Mouse (Mus musculus): ENCODE results near the gene Ifit2. TPM values are rescaled to one million over a fixed set of nuclear protein-coding genes. Genes with fewer than 3 reads are reported as not detected.

The Ifit2 gene
- total and polyA plus RNA-seq, 2 experiments from 2014 or later, result 8.2 to 11.5 TPM

- no peaks in the 10 kb centered on the region for H3K36me3 ChIP-seq (ENCODE audit: insufficient read depth, low read length)
- H3K9me3 ChIP-seq (ENCODE audit: low read length), result no peaks in the 10 kb centered on the region
- H3K27ac ChIP-seq (ENCODE audit: low read depth, low read length), result no peak overlapping the region
- DNase-seq (ENCODE audit: low spot score) (no peak), ATAC-seq (ENCODE audit: low FRiP score) (no peak)
- TF ChIP-seq CTCF (IDR thresholded peaks at IDR 0.05), result no peak
- H3K27me3 ChIP-seq (ENCODE audit: insufficient read depth, low read length), result no peaks in the 10 kb centered on the region
- peak overlapping the region; percentile 18 for H3K4me2 ChIP-seq (ENCODE audit: low read depth, low read length, poor library complexity, severe bottlenecking)
- WGBS, result 64% methylated on average over 5 of the region's 5 CpGs
- H3K9ac ChIP-seq (replicated peaks; ENCODE audit: low read length, poor library complexity, severe bottlenecking), result no peak overlapping the region
- H3K4me1 ChIP-seq (ENCODE audit: insufficient read depth, low read length), result peaks cover 6% of the 10 kb centered on the region; the same call in 1 of the 2 replicates
- H3K4me3 ChIP-seq (ENCODE audit: low read depth, low read length), result no peak overlapping the region
Observed at GRCm38 (mm10) chr19:34551981-34552380, 1.5 kb downstream of the Ifit2 start.

GRCm38 (mm10) chr19:34553021-34553420 lies 2.5 kb downstream of the Ifit2 start:
- peak overlapping the region; percentile 43 for H3K27ac ChIP-seq (ENCODE audit: low read depth, low read length)
- DNase-seq (ENCODE audit: low spot score) (no peak), ATAC-seq (ENCODE audit: low FRiP score) (no peak)
- peak overlapping the region; percentile 22 for H3K4me2 ChIP-seq (ENCODE audit: low read depth, low read length, poor library complexity, severe bottlenecking)
- no peak overlapping the region for H3K4me3 ChIP-seq (ENCODE audit: low read depth, low read length)
- H3K4me1 ChIP-seq (ENCODE audit: insufficient read depth, low read length), result peaks cover 6% of the 10 kb centered on the region; the same call in 1 of the 2 replicates
- TF ChIP-seq CTCF (IDR thresholded peaks at IDR 0.05), result no peak
- WGBS, result 37% methylated on average over 6 of the region's 6 CpGs
- no peaks in the 10 kb centered on the region for H3K36me3 ChIP-seq (ENCODE audit: insufficient read depth, low read length)
- no peaks in the 10 kb centered on the region for H3K27me3 ChIP-seq (ENCODE audit: insufficient read depth, low read length)
- H3K9ac ChIP-seq (replicated peaks; ENCODE audit: low read length, poor library complexity, severe bottlenecking), result 0 out of 2 replicates have a peak overlapping the region, but pooled peaks have one; percentile 36
- no peaks in the 10 kb centered on the region for H3K9me3 ChIP-seq (ENCODE audit: low read length)

- no peak for DNase-seq (ENCODE audit: low spot score)
- peak overlapping the region; percentile 22 for H3K4me2 ChIP-seq (ENCODE audit: low read depth, low read length, poor library complexity, severe bottlenecking)
- TF ChIP-seq CTCF (IDR thresholded peaks at IDR 0.05), result no peak
- H3K27ac ChIP-seq (ENCODE audit: low read depth, low read length), result peak overlapping the region; percentile 43
- peaks cover 6% of the 10 kb centered on the region; the same call in 1 of the 2 replicates for H3K4me1 ChIP-seq (ENCODE audit: insufficient read depth, low read length)
- H3K36me3 ChIP-seq (ENCODE audit: insufficient read depth, low read length), result no peaks in the 10 kb centered on the region
- no peaks in the 10 kb centered on the region for H3K27me3 ChIP-seq (ENCODE audit: insufficient read depth, low read length)
- 0 out of 2 replicates have a peak overlapping the region, but pooled peaks have one; percentile 36 for H3K9ac ChIP-seq (replicated peaks; ENCODE audit: low read length, poor library complexity, severe bottlenecking)
- no peak for ATAC-seq (ENCODE audit: low FRiP score)
- H3K9me3 ChIP-seq (ENCODE audit: low read length), result no peaks in the 10 kb centered on the region
- WGBS, result 63% methylated on average over 3 of the region's 3 CpGs
- no peak overlapping the region for H3K4me3 ChIP-seq (ENCODE audit: low read depth, low read length)
Observed at GRCm38 (mm10) chr19:34553522-34553921, 3.0 kb downstream of the Ifit2 start.

DNA sequence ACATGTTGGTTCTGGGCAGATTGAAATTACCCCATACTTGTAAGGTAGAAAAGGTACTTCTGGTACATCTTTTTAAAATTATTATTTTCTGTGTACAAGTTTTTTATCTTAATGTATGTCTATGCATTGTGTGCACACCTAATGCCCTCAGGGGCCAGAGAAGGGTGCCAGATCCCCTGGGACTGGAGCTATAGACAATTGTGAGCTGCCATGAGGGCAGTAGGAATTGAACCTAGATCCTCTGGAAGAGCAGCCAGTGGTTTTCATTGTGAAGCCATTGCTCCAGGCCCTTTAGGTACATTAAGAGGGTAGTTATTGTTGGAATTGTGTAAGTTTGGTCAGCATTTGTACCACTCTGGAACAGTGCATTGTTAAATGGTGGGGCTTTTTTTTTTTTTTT lies 3.6 kb downstream of the Ifit2 start:
- Histone ChIP-seq H3K9ac (replicated peaks; ENCODE audit: low read length, poor library complexity, severe bottlenecking) (no peak overlapping the region), H3K4me3 (ENCODE audit: low read depth, low read length) (no peak overlapping the region), H3K27ac (ENCODE audit: low read depth, low read length) (no peak overlapping the region), H3K4me2 (ENCODE audit: low read depth, low read length, poor library complexity, severe bottlenecking) (no peak overlapping the region), H3K36me3 (ENCODE audit: insufficient read depth, low read length) (no peaks in the 10 kb centered on the region), H3K4me1 (ENCODE audit: insufficient read depth, low read length) (peaks cover 6% of the 10 kb centered on the region; the same call in 1 of the 2 replicates), H3K27me3 (ENCODE audit: insufficient read depth, low read length) (no peaks in the 10 kb centered on the region), H3K9me3 (ENCODE audit: low read length) (no peaks in the 10 kb centered on the region)
- TF ChIP-seq CTCF (IDR thresholded peaks at IDR 0.05), result no peak
- DNase-seq (ENCODE audit: low spot score) (no peak), ATAC-seq (ENCODE audit: low FRiP score) (no peak)

- TF ChIP-seq CTCF (IDR thresholded peaks at IDR 0.05), result no peak
- no peaks in the 10 kb centered on the region for H3K36me3 ChIP-seq (ENCODE audit: insufficient read depth, low read length)
- H3K27ac ChIP-seq (ENCODE audit: low read depth, low read length), result no peak overlapping the region
- H3K9ac ChIP-seq (replicated peaks; ENCODE audit: low read length, poor library complexity, severe bottlenecking), result no peak overlapping the region
- peaks cover 6% of the 10 kb centered on the region; the same call in 1 of the 2 replicates for H3K4me1 ChIP-seq (ENCODE audit: insufficient read depth, low read length)
- no peaks in the 10 kb centered on the region for H3K9me3 ChIP-seq (ENCODE audit: low read length)
- H3K4me3 ChIP-seq (ENCODE audit: low read depth, low read length), result no peak overlapping the region
- H3K4me2 ChIP-seq (ENCODE audit: low read depth, low read length, poor library complexity, severe bottlenecking), result no peak overlapping the region
- 72% methylated on average over 3 of the region's 3 CpGs for WGBS
- H3K27me3 ChIP-seq (ENCODE audit: insufficient read depth, low read length), result no peaks in the 10 kb centered on the region
- no peak for ATAC-seq (ENCODE audit: low FRiP score)
- DNase-seq (ENCODE audit: low spot score), result no peak
Observed at GRCm38 (mm10) chr19:34556621-34557020, 6.1 kb downstream of the Ifit2 start.

GRCm38 (mm10) chr19:34562556-34562955 lies 12.1 kb downstream of the Ifit2 start:
- H3K9me3 ChIP-seq (ENCODE audit: low read length), result no peaks in the 10 kb centered on the region
- H3K27ac ChIP-seq (ENCODE audit: low read depth, low read length), result no peak overlapping the region
- no peak overlapping the region for H3K4me2 ChIP-seq (ENCODE audit: low read depth, low read length, poor library complexity, severe bottlenecking)
- H3K9ac ChIP-seq (replicated peaks; ENCODE audit: low read length, poor library complexity, severe bottlenecking), result no peak overlapping the region
- H3K36me3 ChIP-seq (ENCODE audit: insufficient read depth, low read length), result no peaks in the 10 kb centered on the region
- no peaks in the 10 kb centered on the region for H3K27me3 ChIP-seq (ENCODE audit: insufficient read depth, low read length)
- DNase-seq (ENCODE audit: low spot score), result no peak
- ATAC-seq (ENCODE audit: low FRiP score), result no peak
- no peak for TF ChIP-seq CTCF (IDR thresholded peaks at IDR 0.05)
- no peak overlapping the region for H3K4me3 ChIP-seq (ENCODE audit: low read depth, low read length)
- H3K4me1 ChIP-seq (ENCODE audit: insufficient read depth, low read length), result no peaks in the 10 kb centered on the region
